Mouse (Mus musculus): ENCODE results near the gene Tas2r113. TPM values are rescaled to one million over a fixed set of nuclear protein-coding genes. Genes with fewer than 3 reads are reported as not detected.
"Not testable (repeated sequence)": the region's sequence is repeated elsewhere in the genome, so short reads cannot be mapped to it uniquely, and the experiment has no call there.

Gene Tas2r113
- polyA plus RNA-seq (2014; fragmentation: Nextera tagmentation; extraction: Ambion mirVana) = not detected in 2 replicates

GRCm38 (mm10) chr6:132892711-132893110, at the start of gene Tas2r113:
Gene Tas2r113 (plus strand): TSS chr6:132893011.
- no peak within 1 kb of the TSS for H3K27ac ChIP-seq (ENCODE audit: low read depth, low read length)
- ATAC-seq (ENCODE audit: insufficient read depth, low FRiP score, low TSS enrichment) = no peak
- H3K4me3 ChIP-seq (ENCODE audit: low read depth, low read length) = no peak within 1 kb of the TSS
- H3K4me2 ChIP-seq (ENCODE audit: low read depth) = no peak within 1 kb of the TSS
- WGBS = 82% methylated on average over 1 of the region's 1 CpGs
- no peaks in the 10 kb centered on the region for H3K9me3 ChIP-seq (ENCODE audit: control insufficient read depth, low read length)
- no peak for DNase-seq (ENCODE audit: low spot score)
- no peaks in the 10 kb centered on the region for H3K36me3 ChIP-seq (ENCODE audit: control insufficient read depth, insufficient read depth, low read length)
- no peaks in the 10 kb centered on the region for H3K4me1 ChIP-seq (ENCODE audit: control insufficient read depth, insufficient read depth, low read length)
- no peaks in the 10 kb centered on the region for H3K27me3 ChIP-seq (ENCODE audit: control insufficient read depth, insufficient read depth, low read length)
- no peak within 1 kb of the TSS for H3K9ac ChIP-seq (ENCODE audit: low read length)

DNA sequence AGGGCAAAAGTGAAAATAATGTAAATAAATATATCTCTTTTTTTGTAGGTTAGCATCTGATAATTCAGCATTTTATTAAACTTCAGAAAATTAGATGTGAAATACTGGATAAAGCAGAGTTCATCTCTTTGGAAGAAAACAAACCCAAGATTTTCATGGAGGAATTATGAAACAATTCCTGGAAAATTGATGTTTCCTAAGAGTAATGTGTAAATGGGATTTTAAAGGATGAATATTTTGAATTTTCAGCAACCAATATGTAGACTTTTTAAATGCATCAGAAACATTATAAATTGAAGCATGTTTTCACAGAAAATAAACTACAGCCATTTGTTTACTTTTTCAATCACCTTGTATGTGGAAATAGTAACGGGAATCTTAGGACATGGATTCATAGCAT, 46.0 kb upstream of the Tas2r113 start, which contains the start of gene Tas2r123:
TSS of gene Tas2r123 (plus strand) at position 301 of the 400 bp plus-strand sequence.
- H3K4me1 ChIP-seq (ENCODE audit: control insufficient read depth, insufficient read depth, low read length) = no peaks in the 10 kb centered on the region
- no peak for ATAC-seq (ENCODE audit: insufficient read depth, low FRiP score, low TSS enrichment)
- DNase-seq (ENCODE audit: low spot score) = no peak
- H3K27ac ChIP-seq (ENCODE audit: low read depth, low read length) = no peak within 1 kb of the TSS
- no peak within 1 kb of the TSS for H3K4me3 ChIP-seq (ENCODE audit: low read depth, low read length)
- no peaks in the 10 kb centered on the region for H3K9me3 ChIP-seq (ENCODE audit: control insufficient read depth, low read length)
- 85% methylated on average over 1 of the region's 1 CpGs for WGBS
- no peak within 1 kb of the TSS for H3K4me2 ChIP-seq (ENCODE audit: low read depth)
- H3K36me3 ChIP-seq (ENCODE audit: control insufficient read depth, insufficient read depth, low read length) = no peaks in the 10 kb centered on the region
- H3K27me3 ChIP-seq (ENCODE audit: control insufficient read depth, insufficient read depth, low read length) = no peaks in the 10 kb centered on the region
- no peak within 1 kb of the TSS for H3K9ac ChIP-seq (ENCODE audit: low read length)

DNA sequence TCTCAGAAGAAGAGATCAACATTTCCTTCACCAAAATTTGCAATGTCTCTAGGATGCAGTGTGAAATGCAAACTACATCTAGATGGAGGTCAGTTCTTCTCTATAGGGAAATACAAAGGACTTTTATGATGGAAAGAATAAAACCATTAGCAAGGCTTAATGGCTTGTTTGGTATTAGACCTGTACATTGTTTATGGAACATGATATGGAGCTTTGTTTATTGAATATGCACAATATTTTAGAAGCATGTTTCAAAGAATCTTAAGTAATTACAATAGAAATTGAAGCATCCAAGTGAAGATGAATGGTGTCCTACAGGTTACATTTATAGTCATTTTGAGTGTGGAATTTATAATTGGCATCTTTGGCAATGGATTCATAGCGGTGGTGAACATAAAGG, 37.7 kb upstream of the Tas2r113 start, which contains the start of gene Tas2r116:
TSS of gene Tas2r116 (plus strand) at position 301 of the 400 bp plus-strand sequence.
- ATAC-seq (ENCODE audit: insufficient read depth, low FRiP score, low TSS enrichment) (no peak), DNase-seq (ENCODE audit: low spot score) (no peak)
- H3K4me3 ChIP-seq (ENCODE audit: low read depth, low read length) = no peak within 1 kb of the TSS
- H3K36me3 ChIP-seq (ENCODE audit: control insufficient read depth, insufficient read depth, low read length) = no peaks in the 10 kb centered on the region
- H3K4me2 ChIP-seq (ENCODE audit: low read depth) = no peak within 1 kb of the TSS
- WGBS = 72% methylated on average over 1 of the region's 1 CpGs
- H3K27me3 ChIP-seq (ENCODE audit: control insufficient read depth, insufficient read depth, low read length) = no peaks in the 10 kb centered on the region
- H3K4me1 ChIP-seq (ENCODE audit: control insufficient read depth, insufficient read depth, low read length) = no peaks in the 10 kb centered on the region
- no peak within 1 kb of the TSS for H3K27ac ChIP-seq (ENCODE audit: low read depth, low read length)
- no peak within 1 kb of the TSS for H3K9ac ChIP-seq (ENCODE audit: low read length)
- no peaks in the 10 kb centered on the region for H3K9me3 ChIP-seq (ENCODE audit: control insufficient read depth, low read length)

DNA sequence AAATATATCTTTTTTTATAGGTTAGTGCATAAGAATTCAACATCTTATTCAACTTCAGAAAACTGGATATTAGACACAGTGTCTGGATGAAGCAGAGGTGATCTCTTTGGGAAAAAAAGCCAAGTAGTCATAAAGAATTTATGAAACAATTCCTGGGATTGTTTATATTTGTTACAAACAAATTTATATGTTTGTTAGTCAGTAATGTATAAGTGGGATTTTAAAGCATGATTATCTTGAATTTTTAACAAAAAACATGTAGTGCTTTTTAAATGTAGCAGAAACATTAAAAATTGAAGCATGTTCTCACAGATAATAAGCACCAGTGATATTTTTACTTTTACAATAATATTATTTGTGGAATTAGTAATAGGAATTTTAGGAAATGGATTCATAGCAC, 25.1 kb upstream of the Tas2r113 start, which contains the start of gene Tas2r110:
TSS of gene Tas2r110 (plus strand) at position 301 of the 400 bp plus-strand sequence.
- DNase-seq (ENCODE audit: low spot score) (no peak), ATAC-seq (ENCODE audit: insufficient read depth, low FRiP score, low TSS enrichment) (no peak)
- H3K27me3 ChIP-seq (ENCODE audit: control insufficient read depth, insufficient read depth, low read length) = no peaks in the 10 kb centered on the region
- H3K36me3 ChIP-seq (ENCODE audit: control insufficient read depth, insufficient read depth, low read length) = no peaks in the 10 kb centered on the region
- H3K27ac ChIP-seq (ENCODE audit: low read depth, low read length) = no peak within 1 kb of the TSS
- no peaks in the 10 kb centered on the region for H3K9me3 ChIP-seq (ENCODE audit: control insufficient read depth, low read length)
- no peak within 1 kb of the TSS for H3K9ac ChIP-seq (ENCODE audit: low read length)
- H3K4me1 ChIP-seq (ENCODE audit: control insufficient read depth, insufficient read depth, low read length) = no peaks in the 10 kb centered on the region
- H3K4me2 ChIP-seq (ENCODE audit: low read depth) = no peak within 1 kb of the TSS
- no peak within 1 kb of the TSS for H3K4me3 ChIP-seq (ENCODE audit: low read depth, low read length)

DNA sequence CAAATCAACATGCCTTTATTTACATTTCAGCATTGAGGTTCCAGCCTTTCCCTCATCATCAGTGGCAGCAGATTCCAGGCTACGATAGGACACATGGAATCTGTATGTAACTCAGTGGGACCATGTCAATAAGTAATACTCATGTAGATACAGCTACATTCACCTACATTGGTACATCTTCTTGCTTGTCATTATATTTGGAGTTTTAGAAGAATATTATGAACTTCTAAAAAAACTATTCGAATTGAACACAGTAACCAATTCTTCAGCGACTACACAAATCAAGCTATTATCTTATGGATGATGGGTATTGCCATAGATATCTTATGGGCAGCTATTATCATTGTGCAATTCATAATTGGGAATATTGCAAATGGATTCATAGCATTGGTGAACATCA, 16.5 kb downstream of the Tas2r113 start, which contains the start of gene Tas2r125:
TSS of gene Tas2r125 (plus strand) at position 301 of the 400 bp plus-strand sequence.
- Histone ChIP-seq H3K4me1 (ENCODE audit: control insufficient read depth, insufficient read depth, low read length) (no peaks in the 10 kb centered on the region), H3K9ac (ENCODE audit: low read length) (no peak within 1 kb of the TSS), H3K4me3 (ENCODE audit: low read depth, low read length) (no peak within 1 kb of the TSS), H3K27ac (ENCODE audit: low read depth, low read length) (no peak within 1 kb of the TSS), H3K9me3 (ENCODE audit: control insufficient read depth, low read length) (no peaks in the 10 kb centered on the region), H3K36me3 (ENCODE audit: control insufficient read depth, insufficient read depth, low read length) (no peaks in the 10 kb centered on the region), H3K27me3 (ENCODE audit: control insufficient read depth, insufficient read depth, low read length) (no peaks in the 10 kb centered on the region), H3K4me2 (ENCODE audit: low read depth) (no peak within 1 kb of the TSS)
- no peak for DNase-seq (ENCODE audit: low spot score)
- 89% methylated on average over 3 of the region's 3 CpGs for WGBS
- ATAC-seq (ENCODE audit: insufficient read depth, low FRiP score, low TSS enrichment) = no peak

- not testable (repeated sequence) for DNase-seq (ENCODE audit: low spot score); H3K4me1 ChIP-seq (ENCODE audit: control insufficient read depth, insufficient read depth, low read length); H3K4me3 ChIP-seq (ENCODE audit: low read depth, low read length); H3K9ac ChIP-seq (ENCODE audit: low read length); H3K27ac ChIP-seq (ENCODE audit: low read depth, low read length); ATAC-seq (ENCODE audit: insufficient read depth, low FRiP score, low TSS enrichment); H3K9me3 ChIP-seq (ENCODE audit: control insufficient read depth, low read length); H3K27me3 ChIP-seq (ENCODE audit: control insufficient read depth, insufficient read depth, low read length); H3K4me2 ChIP-seq (ENCODE audit: low read depth); H3K36me3 ChIP-seq (ENCODE audit: control insufficient read depth, insufficient read depth, low read length)
Observed at GRCm38 (mm10) chr6:132941376-132941775, 48.6 kb downstream of the Tas2r113 start.

Other genes starting within 250 kb of the Tas2r113 start
- gene A630073D07Rik, start 241.5 kb upstream of the Tas2r113 start, polyA plus RNA-seq (2014; fragmentation: Nextera tagmentation; extraction: Ambion mirVana) = not detected in 2 replicates
- not detected in 2 replicates for gene Tas2r120, start 236.1 kb upstream of the Tas2r113 start, polyA plus RNA-seq (2014; fragmentation: Nextera tagmentation; extraction: Ambion mirVana)
- not detected in 2 replicates for gene Tas2r121, start 192.0 kb upstream of the Tas2r113 start, polyA plus RNA-seq (2014; fragmentation: Nextera tagmentation; extraction: Ambion mirVana)
- not detected in 2 replicates for gene Tas2r122, start 181.1 kb upstream of the Tas2r113 start, polyA plus RNA-seq (2014; fragmentation: Nextera tagmentation; extraction: Ambion mirVana)
- gene Tas2r115, start 155.0 kb upstream of the Tas2r113 start, polyA plus RNA-seq (2014; fragmentation: Nextera tagmentation; extraction: Ambion mirVana) = not detected in 2 replicates
- gene Tas2r124, start 138.3 kb upstream of the Tas2r113 start, polyA plus RNA-seq (2014; fragmentation: Nextera tagmentation; extraction: Ambion mirVana) = not detected in 2 replicates
- gene Tas2r102, start 130.9 kb upstream of the Tas2r113 start, polyA plus RNA-seq (2014; fragmentation: Nextera tagmentation; extraction: Ambion mirVana) = not detected in 2 replicates
- gene Tas2r136, start 114.8 kb upstream of the Tas2r113 start, polyA plus RNA-seq (2014; fragmentation: Nextera tagmentation; extraction: Ambion mirVana) = not detected in 2 replicates
- gene Tas2r117, start 90.2 kb upstream of the Tas2r113 start, polyA plus RNA-seq (2014; fragmentation: Nextera tagmentation; extraction: Ambion mirVana) = not detected in 2 replicates
- gene Tas2r123, start 45.9 kb upstream of the Tas2r113 start, polyA plus RNA-seq (2014; fragmentation: Nextera tagmentation; extraction: Ambion mirVana) = not detected in 2 replicates
- gene Tas2r116, start 37.6 kb upstream of the Tas2r113 start, polyA plus RNA-seq (2014; fragmentation: Nextera tagmentation; extraction: Ambion mirVana) = not detected in 2 replicates
- gene Tas2r110, start 25.0 kb upstream of the Tas2r113 start, polyA plus RNA-seq (2014; fragmentation: Nextera tagmentation; extraction: Ambion mirVana) = not detected in 2 replicates
- not detected in 2 replicates for gene Tas2r125, start 16.6 kb downstream of the Tas2r113 start, polyA plus RNA-seq (2014; fragmentation: Nextera tagmentation; extraction: Ambion mirVana)
- gene Tas2r129, start 58.1 kb downstream of the Tas2r113 start, polyA plus RNA-seq (2014; fragmentation: Nextera tagmentation; extraction: Ambion mirVana) = not detected in 2 replicates
- gene Tas2r131, start 64.9 kb downstream of the Tas2r113 start, polyA plus RNA-seq (2014; fragmentation: Nextera tagmentation; extraction: Ambion mirVana) = not detected in 2 replicates
- gene Tas2r109, start 88.0 kb downstream of the Tas2r113 start, polyA plus RNA-seq (2014; fragmentation: Nextera tagmentation; extraction: Ambion mirVana) = not detected in 2 replicates
- gene Tas2r103, start 144.1 kb downstream of the Tas2r113 start, polyA plus RNA-seq (2014; fragmentation: Nextera tagmentation; extraction: Ambion mirVana) = not detected in 2 replicates
- not detected in 2 replicates for gene Tas2r140, start 162.8 kb downstream of the Tas2r113 start, polyA plus RNA-seq (2014; fragmentation: Nextera tagmentation; extraction: Ambion mirVana)
- 80.2 and 80.3 TPM in 2 replicates for gene Smim10l1, start 211.9 kb downstream of the Tas2r113 start, polyA plus RNA-seq (2014; fragmentation: Nextera tagmentation; extraction: Ambion mirVana)